Mouse (Mus musculus) skeletal muscle tissue, adult 2 months (tissue): ENCODE measurements around the gene Tpt1.
A peak's percentile ranks its signal among the peaks of the same experiment; 100 is the strongest.
"Not testable (repeated sequence)": the region's sequence is repeated elsewhere in the genome, so short reads cannot be mapped to it uniquely, and the experiment has no call there.

Experiments
- DNase-seq: peaks from one replicate; pipeline ENCODE4 v3.0.0-alpha.2; 2012; ENCODE audit warnings: low read depth, low spot score

Gene Tpt1

DNA sequence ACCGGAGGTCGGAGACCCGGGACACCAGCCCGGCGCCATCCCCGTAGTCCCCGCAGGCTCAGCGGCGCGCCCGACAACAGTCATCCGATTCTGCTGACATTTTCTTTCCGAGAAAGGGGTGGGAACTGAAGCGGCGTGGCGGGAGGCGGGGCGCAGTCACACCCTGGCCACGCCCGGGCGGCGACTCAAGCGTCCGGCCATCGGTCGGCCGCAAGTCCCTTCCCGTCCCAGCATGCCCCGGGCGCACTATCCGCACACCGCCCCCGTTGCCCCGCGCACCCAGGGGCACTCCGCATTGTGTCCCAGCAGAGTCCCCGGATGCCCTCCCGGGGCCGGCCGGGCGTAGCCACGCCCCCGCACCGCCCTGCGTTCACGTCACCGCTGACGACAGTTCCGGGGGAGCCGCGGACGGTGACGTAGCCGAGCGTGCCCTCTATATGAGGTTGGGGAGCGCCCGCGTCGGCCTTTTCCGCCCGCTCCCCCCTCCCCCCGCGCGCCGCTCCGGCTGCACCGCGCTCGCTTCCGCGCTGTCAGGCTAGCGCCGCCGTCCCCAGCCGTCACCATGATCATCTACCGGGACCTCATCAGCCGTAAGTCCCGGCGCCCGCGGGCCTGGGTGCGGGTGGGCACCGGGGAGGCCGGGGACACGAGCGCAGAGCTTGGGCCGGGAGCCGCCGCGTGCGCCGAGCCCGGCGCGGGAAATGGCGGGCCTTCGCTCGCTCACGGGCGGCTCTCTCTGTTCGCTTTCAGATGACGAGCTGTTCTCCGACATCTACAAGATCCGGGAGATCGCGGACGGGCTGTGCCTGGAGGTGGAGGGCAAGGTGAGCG, at the start of gene Tpt1:
Gene Tpt1 (plus strand): TSS at position 227 of the 831 bp plus-strand sequence.
- DNase-seq, result peak; percentile 99

DNA sequence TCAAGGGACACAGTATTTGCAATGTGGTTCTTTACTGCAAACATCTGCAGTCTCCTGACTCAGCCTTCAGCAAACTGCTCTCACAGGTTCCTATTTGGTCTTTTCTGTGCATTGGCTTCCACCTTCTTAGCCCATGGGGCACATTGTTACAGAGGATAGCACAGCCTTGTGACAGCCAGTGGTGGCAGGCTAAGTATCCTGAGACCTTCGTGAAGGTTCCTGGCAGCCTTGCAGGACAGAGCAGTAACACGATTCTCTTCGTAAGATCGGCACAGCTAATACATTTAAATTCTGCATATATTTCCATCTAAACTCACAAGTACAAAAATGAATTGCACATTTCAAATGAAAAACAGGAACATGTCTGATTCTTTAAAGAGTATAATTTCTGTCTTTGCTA, 49.0 kb upstream of the Tpt1 start:
- DNase-seq, result peak; percentile 66

DNA sequence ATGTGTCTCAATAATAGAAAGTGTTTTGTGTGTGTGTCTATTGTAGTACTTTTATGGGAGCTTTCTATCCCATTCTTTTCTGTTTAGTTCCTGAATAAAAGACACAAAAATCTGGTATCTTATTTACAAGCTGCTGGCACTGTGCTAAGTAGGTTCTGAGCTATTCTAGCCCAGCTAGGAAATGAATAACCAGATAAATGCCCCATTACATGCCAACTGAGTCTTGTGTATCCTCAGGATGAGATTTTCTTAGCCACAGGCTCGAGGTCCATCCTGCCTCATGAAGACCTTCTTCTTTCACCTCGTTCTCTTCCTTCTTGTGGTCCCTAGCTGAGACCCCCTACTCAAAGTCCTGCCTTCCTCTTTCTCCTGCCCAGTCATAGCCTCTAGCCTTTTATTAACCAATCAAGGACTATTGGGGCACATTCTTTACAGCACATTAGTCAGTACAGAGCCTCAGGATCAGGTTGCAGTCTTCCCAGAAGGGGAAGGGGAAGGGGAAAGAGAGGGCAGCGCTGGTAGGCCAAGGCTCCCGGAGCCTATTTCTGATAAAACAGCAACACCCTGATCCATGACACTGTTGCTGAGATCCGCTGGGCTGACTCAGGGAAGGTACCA, 47.0 kb upstream of the Tpt1 start:
- no peak for DNase-seq

DNA sequence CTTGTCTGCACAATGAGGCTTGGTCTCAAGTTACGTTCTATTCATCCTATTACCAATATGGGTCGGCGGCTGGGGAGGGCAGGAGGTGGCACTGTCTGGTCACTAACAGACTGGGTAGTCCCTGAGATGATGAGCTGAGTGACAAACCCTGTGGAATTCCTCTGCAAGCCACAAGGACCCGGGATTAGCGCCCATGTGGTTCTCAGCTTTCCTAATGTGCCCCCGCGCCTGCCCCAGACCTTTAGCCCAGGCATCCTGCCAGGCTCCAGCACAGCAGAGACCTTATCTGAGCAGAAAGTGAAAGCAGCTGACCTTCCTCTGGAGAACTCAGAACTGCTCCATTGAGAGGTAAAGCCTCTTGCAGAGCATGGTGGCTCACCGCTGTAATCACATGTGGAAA, 37.1 kb upstream of the Tpt1 start:
- DNase-seq, result peak; percentile 93

DNA sequence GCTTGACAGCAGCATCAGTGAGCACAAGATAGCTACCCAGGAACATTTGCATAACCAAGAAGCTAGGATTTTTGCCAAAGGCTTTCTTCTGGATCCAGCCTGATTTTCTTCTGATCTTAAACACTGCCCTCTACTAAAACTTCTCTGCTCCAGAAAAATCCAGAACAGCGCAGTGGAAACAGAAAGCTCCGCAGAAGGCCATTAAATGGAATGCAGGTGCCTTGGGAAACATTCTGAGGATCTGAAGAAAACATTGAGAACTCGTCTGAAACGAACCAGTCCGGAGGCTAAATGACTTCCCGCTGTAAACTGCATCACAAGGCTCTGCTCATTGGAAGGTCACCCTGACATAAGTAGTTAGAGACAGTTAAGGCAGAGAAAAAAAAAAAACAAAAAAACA, 35.0 kb upstream of the Tpt1 start:
- no peak for DNase-seq

DNA sequence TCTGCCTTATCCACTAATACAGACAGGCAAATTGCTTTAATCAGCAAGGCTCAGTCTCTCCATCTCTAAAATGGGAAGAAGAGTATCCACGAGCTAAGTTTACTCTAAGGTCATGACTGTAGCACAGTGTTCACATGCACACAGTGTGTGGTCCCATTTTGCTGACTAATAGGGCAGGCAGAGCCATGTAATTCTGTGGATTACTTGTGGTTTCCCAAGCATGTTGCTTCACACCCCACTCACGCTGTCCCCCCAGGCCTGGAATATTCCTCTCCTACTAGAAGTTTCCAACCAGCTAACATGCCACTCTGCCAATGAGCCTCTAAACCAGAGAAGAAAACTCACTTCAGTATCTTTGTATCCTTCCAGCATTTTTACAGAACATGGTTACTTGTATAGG, 26.4 kb upstream of the Tpt1 start:
- no peak for DNase-seq

DNA sequence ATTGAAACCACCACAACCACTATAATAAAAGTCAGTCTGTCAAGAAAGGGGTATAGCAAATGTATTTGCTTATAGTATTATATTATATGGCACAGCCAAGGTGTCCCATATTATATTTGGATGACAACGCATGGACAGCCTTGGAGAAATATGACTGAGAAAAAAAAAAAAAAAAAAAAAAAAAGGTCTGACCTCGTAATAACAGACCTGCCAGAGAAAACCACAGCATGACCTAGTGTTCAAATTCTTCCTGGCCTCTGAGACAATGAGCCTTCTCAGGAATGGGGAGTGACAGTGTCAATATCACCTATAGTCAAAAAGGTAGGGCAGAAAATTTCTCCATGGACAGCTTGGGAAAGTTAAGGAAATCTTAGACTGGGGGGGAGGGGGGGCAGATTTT, 25.6 kb upstream of the Tpt1 start:
- DNase-seq, result no peak

DNA sequence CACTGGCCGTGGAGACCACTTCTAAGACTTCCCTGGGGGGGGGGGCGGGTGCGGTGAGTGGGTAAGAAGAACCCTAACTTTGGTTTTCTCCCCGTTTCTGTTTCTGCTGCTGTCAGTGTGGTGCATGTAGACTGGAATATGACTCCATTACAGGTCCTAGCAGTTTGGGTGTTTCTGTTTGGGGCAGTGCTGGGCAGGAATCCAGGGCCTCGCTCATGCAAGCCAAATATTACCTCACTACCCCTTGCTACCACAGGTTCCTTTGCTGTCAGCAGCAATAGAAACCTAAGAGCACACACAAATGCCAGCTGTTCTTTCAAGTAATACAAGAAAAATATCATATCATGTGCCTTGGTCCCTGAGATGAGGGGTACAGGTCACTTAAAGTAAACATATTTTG, 24.9 kb upstream of the Tpt1 start:
- peak; percentile 81 for DNase-seq

DNA sequence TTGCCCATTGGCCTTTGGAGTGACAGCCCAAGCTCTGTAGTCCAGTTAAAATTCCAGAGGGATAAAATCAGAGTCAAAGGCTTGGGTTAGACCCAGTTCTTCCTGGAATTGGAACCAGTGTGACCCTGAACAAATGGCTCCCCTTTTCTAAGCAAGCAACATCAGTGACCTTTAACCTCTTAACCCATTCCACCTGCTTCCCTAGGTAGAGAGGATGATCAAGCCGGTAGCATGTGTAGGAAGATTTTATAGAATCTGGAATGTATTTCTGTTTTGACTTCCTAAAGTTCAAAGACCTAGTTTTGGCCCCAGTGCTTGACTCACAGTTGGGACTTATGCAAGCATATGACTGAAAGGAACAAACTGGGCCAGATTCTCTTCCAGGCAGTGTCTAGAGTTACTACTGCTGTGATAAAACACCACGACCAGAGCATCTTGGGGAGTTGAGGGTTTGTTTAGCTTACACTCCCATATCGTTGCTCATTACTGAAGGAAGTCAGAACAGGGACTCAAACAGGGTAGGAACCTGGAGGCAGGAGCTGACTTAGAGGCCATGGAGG, 18.0 kb upstream of the Tpt1 start:
- peak; percentile 78 for DNase-seq

DNA sequence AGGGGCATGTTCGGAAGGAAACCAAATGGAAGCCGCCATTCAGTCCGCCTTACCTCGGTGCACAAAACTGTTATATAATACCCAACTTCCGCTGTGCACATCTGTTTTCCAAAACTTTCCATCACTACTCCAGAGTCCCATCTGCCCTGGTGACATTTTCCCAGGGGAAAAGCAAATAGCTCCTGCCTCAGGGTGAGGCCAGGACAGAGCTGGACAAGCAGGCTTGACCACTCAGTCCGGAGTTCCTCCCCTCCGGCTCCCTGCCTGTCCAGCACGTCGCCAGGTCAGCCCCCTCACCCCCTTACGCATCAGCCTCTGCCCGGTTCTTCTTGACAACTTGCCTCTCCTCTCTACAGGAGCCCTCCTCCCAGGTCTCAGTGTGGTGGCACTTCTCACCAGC, 16.7 kb upstream of the Tpt1 start:
- DNase-seq, result peak; percentile 63

DNA sequence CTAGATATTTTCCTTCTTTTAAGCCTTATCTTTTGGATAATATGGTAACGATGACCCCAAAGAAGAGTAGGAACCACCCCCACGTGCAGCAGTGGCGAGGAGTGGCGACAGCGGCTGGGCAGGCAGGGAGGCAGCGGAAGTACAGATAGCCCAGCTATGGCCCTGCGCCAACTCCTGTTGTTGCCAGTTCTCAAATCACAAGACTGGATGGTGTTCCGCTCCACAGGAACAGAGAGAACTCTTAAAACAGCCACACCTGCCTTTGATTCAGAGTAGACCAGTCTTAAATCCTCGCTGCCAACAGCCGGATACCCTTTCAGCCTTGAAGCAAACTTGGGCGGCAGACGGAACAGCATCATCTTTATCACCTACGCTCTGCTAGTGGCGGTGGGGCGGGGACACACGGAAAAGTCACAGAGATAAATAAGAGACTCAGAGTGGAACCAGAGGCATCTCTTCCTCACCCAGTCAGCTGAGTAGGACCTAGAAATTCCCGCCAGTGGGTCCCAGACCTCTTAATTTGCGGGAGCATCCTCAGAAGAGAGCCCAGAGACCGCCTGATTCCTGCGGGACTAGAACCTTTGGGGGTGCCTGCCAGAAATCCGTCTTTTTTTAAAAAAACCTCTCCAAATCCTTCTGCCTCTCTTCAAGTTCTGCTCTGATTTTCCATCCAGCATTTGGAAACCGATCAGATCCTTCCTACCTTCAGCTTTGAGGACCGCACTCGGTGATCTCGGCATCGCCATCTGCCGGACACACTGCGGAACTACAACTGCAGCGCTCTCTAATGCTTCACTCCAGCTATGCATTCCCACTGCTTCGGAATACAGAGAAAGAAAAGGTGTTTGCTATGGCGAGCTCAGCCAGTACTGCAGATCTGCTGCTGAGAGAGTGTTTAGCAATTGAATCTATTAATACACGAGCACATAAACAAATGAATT, 15.8 kb upstream of the Tpt1 start:
- peak; percentile 94 for DNase-seq

DNA sequence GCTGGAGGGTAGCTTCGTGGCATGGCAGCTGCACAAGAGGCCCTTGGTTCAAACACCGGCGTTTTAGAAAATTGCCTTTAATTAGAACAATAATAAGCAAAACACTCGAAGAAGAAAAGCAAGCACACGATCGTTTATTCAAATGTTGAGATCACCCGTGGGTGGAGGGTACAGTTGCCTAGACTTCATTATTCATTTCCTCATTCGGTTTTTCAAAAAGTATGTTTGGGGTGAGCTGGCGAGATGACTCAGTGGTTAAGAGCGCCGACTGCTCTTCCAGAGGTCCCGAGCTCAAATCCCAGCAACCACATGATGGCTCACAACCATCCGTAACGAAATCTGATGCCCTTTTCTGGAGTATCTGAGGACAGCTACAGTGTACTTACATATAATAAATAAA, 15.1 kb upstream of the Tpt1 start:
- DNase-seq, result not testable (repeated sequence)

DNA sequence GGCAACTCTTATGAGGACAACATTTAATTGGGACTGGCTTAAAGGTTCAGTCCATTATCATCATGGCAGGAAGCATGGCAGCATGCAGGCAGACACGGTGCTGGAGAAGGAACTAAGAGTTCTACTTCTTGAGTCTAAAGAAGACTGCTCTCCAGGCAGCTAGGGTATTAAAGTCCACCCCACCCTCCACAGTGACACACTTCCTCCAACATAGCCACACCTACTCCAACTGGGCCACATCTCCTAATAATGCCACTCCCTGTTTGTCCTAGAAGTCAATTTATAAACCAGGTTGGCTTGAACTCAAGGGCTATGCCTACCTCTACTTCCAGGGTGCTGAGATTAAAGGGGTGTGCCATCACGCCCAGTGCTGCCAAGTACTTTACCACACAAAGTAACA, 12.9 kb upstream of the Tpt1 start:
- DNase-seq, result no peak

DNA sequence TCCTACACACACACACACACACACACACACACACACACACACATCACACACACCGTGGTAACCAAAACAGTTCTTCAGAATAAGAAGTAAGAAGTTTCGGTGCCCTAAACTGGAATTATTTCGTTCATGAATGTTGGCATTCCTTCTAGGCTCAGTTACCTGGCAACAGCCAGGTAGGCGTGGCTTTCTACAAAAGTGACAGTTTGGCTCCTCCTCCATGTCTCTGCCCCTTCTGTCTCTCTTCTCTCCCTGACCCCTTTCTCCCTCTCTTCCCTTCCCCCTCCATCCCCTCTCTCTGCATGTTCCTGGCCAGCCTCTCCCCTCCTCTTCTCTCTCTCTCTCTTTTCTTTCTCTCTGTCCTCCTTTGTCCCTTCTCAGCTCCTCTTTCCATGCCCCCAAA, 11.9 kb upstream of the Tpt1 start:
- DNase-seq, result no peak

DNA sequence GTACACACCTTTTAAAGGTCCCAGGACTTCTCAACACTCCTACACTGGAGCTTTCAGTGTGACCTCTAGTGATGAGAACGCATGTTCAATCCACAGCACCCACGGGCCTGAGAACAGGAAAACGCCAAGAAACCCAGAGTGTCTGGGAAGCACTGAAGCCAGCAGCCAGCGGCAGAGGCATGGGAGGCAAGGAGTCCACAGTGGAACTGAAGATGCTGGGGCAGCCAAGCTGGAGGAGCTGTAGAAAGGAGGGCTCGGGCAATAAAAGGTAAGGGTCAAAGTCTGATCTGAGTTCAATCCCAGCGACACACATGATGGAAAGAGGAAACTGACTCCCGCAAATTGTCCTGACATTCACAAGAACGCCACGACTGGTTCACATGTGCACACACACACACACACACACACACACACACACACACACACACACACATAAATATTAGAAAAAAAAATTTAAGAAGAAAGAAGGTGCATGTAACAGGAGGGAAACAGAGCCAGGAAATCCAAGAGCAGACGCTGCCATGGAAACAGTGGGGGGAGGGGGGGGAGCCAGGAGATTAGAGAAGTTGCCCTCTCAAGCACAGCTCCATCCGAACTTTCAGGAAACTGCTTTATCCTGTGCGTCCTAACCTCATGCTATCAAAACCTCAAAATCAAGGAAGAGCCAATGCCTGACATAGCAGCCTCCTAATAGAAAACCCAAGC, 11.2 kb upstream of the Tpt1 start:
- DNase-seq, result no peak

DNA sequence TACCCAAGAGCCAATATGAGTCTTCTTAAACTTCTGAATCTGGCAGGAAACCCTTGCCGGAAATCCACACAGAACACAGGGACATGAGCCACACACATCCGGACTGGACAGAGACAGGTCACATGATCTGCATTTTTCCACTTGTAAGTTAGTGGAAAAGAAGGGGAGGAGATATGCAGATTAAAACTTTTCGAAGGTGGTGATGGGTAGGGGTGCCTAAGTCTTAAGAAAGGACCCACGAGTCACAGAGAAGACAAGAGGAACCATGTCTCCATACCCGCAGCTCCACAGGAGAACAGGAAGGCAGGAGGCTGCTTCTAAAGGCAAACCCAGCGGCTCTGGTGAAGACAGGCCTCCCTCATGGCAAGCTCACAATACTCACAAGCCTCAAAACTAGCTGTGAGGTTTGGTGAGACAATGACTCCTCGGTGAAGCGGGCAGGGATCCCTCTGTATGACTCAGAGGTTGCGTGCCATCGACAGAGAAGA, 10.6 kb upstream of the Tpt1 start:
- DNase-seq, result peak; percentile 91

DNA sequence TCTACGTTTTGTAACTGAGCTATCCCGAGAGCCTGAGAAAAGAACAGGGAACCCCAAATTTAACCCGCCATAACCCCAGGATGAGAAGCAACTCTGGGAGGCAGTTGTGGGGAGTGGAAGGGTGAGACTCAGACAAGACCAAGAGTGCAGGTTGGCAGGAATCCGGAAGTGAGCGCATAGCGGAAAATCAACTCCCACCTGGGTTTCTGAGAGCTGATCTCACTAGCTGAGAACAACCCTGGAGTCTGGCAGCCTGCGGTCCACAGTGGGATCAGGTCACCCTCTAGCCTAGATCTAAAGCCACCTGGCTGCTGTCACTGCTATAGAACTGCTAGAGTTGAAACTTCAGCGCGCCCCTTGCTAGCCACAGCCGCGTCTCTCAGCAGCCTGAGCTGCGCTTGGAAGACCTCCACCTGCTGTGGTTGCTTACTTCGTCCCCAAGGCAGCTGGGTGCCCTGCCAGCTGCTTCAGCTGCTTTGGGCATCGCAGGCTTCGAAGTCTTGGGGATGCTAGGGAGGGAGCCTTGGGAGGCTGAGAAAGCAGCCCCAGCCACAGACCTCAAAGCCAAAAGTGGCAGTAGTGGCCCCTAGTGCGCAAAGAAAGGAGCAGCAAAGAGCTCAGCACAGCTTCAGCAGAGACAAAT, 10.0 kb upstream of the Tpt1 start:
- DNase-seq, result peak; percentile 67

DNA sequence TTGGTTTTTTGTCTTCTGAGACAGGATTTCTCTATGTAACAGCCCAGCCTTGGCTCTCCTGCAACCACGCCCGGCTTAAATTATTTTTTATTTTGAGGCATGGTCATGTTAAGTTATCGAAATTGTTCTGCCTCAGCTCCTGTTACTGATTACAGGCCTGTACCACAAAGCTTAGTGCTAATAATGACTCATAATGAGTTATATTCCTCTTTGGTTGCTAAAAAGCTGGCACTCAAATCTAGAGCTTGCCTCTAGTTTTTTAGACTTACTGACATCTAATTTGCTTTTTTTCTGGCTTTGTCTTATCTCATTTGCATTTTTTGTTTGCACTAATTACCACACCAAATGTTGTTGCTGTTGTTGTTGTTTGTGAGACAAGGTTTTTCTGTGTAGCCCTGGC, 8.3 kb upstream of the Tpt1 start:
- no peak for DNase-seq

DNA sequence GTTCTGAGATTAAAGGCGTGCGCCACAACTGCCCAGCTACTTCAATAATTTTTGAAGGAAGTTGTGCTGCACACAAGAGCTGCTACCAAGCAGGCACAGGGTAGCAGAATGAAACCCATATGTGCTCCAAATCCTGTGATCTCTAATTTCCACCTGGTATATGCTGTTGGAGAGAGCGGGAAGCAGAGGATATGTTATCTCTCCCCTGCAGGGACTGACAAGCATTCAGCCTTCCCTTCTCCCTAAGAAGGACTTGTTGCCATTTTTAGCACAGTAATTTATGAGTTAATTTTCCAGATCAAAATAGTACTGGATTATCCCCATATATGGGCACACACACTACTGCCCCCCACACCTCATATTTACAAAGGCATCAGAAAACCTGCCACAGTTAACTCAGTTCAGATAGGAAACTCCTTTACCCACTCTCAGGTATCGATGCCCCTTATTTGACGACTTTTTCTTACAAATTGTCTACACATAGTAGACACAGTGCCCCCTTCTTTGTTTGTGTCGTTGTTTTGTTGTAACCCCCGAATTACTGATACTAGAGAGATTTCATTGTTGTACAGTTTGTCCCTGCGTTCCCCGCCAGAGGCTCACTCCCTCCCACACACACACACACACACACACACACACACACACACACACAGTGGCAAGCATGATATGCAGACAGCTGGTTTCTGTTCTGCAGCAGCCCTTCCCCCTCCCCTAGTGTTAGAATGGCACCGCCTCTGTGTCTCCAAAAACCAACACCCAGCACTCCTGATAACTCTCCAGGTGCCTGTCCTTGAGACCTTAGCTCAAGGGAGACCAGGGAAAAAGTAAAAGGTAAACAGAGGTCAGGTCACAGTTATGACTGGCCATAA, 7.6 kb upstream of the Tpt1 start:
- no peak for DNase-seq

DNA sequence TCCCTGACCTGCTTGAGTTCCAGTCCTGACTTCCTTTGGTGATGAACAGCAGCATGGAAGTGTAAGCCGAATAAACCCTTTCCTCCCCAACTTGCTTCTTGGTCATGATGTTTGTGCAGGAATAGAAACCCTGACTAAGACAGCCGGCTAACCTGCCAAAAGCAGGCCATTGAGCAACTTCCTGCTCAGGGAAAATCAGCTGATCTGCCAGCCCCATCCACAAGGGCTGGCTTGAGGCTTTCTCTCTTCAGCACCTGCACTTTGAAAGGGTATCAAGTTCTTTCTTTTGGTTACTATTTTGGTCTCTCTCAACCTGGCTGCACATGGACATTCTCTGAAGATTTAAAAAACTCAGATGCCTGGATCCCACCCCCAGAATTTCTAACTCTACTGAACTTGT, 3.1 kb upstream of the Tpt1 start:
- DNase-seq, result peak; percentile 51
